Mouse (Mus musculus): ENCODE data around the gene Prss1.
"Not testable (repeated sequence)": the region's sequence is repeated elsewhere in the genome, so short reads cannot be mapped to it uniquely, and the experiment has no call there.

- not testable (repeated sequence) for TF ChIP-seq USF1 (IDR thresholded peaks at IDR 0.05; ENCODE audit: low read depth); POLR2AphosphoS2 (IDR thresholded peaks at IDR 0.05; ENCODE audit: insufficient read length, low read depth); MAX (IDR thresholded peaks at IDR 0.05; ENCODE audit: low read depth); TCF12 (IDR thresholded peaks at IDR 0.05; ENCODE audit: insufficient read depth, poor library complexity, severe bottlenecking); POLR2A (IDR thresholded peaks at IDR 0.05; ENCODE audit: insufficient read length, low read depth); REST (IDR thresholded peaks at IDR 0.05; ENCODE audit: insufficient read depth, insufficient read length); E2F4 (IDR thresholded peaks at IDR 0.05; ENCODE audit: insufficient read depth)
Measured at GRCm38 (mm10) chr6:41458632-41459031, at the start of gene Prss1.

Measured in myocyte (in vitro differentiated cells).